In the genomic region with DNA sequence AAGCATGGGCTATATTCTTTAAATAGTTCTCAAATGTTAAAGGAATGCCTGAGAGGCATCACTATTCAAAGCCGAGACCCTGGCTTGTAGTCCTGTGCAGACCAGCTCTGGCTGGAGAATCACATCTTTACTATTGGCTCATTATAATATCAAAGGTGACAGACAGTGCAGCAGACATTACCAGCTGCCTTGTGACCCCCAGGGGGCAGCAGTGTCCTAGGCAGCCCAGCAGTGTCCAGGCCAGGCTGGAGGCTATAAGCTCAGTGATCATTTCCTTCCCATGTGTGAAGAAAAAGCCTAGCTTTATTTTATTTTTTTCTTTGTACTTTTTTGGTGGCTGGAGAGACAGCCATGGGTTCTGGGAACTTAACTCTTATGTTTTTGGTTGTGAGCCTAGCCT, we compare ENCODE assay signal across 9 mouse cellular contexts.
DNase-seq lines count a peak whose midpoint lies in the region; ATAC-seq and TF ChIP-seq lines count a peak whose summit lies in the region.
"Had no signal": no experiment of that assay in that cellular context is flagged by ENCODE, and none has a peak within 500 bp of the region (broad histone marks: within the 10 kb centered on the region; RNA-seq: fewer than 3 reads in every experiment).

No protein-coding gene starts in this region.

- peak in 1 of 2 experiments; percentile 41 for DNase-seq in layer of hippocampus, adult 2 months (ENCODE audit: low spot score in 2 of 2)
- DNase-seq in layer of hippocampus, postnatal 36 days, result no peak
- DNase-seq in heart, postnatal 10 days, result peak; percentile 71 to 79
- peak; percentile 68 for DNase-seq in limb, embryonic 11.5 days (ENCODE audit: low spot score)
- DNase-seq in thymus, adult 2 months, result peak; percentile 72

- peaks cover 4% of the 10 kb centered on the region; the same call in 1 of the 2 replicates for H3K4me1 ChIP-seq in cortical plate, adult 2 months (ENCODE audit: control insufficient read depth, insufficient read depth, low read length)
- peaks cover 28% of the 10 kb centered on the region for H3K4me1 ChIP-seq in limb, embryonic 11.5 days (ENCODE audit: control insufficient read depth, insufficient read depth, low read length)
- peaks cover 8% of the 10 kb centered on the region; the same call in 1 of the 2 replicates for H3K4me1 ChIP-seq in midbrain, embryonic 13.5 days (replicated peaks)
- no peaks in the 10 kb centered on the region for H3K4me1 ChIP-seq in thymus, adult 2 months (replicated peaks; ENCODE audit: control insufficient read depth, insufficient read depth, low read length)

- peak; percentile 73 for ATAC-seq in activated CD4-positive, CD25-positive, alpha-beta regulatory T cell, adult 4 months
- no peak for ATAC-seq in limb, embryonic 11.5 days (ENCODE audit: insufficient number of reproducible peaks, low FRiP score, low TSS enrichment, low read depth)
- peak; percentile 88 for ATAC-seq in midbrain, embryonic 13.5 days

- no peak overlapping the region for H3K9ac ChIP-seq in limb, embryonic 11.5 days (ENCODE audit: low read length)
- H3K9ac ChIP-seq in midbrain, embryonic 13.5 days (replicated peaks), result no peak overlapping the region
- H3K9ac ChIP-seq: embryonic facial prominence, embryonic 13.5 days had no signal

- H3K4me3 ChIP-seq in layer of hippocampus, adult 2 months, result no peak overlapping the region
- no peak overlapping the region for H3K4me3 ChIP-seq in cortical plate, adult 2 months (ENCODE audit: insufficient read depth, low read length)
- H3K4me3 ChIP-seq in limb, embryonic 11.5 days (ENCODE audit: low read depth, low read length), result no peak overlapping the region
- no peak overlapping the region for H3K4me3 ChIP-seq in midbrain, embryonic 13.5 days (replicated peaks)
- H3K4me3 ChIP-seq in thymus, adult 2 months (ENCODE audit: control insufficient read depth, insufficient read depth, low read length), result no peak overlapping the region
- H3K4me3 ChIP-seq: embryonic facial prominence, embryonic 13.5 days had no signal

- WGBS in limb, embryonic 11.5 days, result 63% methylated on average over 1 of the region's 1 CpGs
- 30% methylated on average over 1 of the region's 1 CpGs for WGBS in midbrain, embryonic 13.5 days
- 90% methylated on average over 1 of the region's 1 CpGs for WGBS in thymus, adult 2 months

- H3K27me3 ChIP-seq in limb, embryonic 11.5 days (ENCODE audit: control insufficient read depth, insufficient read depth, low read length), result no peaks in the 10 kb centered on the region
- no peaks in the 10 kb centered on the region for H3K27me3 ChIP-seq in midbrain, embryonic 13.5 days
- no peaks in the 10 kb centered on the region for H3K27me3 ChIP-seq in thymus, adult 2 months (ENCODE audit: control insufficient read depth, insufficient read depth, low read length)
- H3K27me3 ChIP-seq: embryonic facial prominence, embryonic 13.5 days had no signal

- no peaks in the 10 kb centered on the region for H3K9me3 ChIP-seq in limb, embryonic 11.5 days (ENCODE audit: control insufficient read depth, low read length)
- H3K9me3 ChIP-seq in midbrain, embryonic 13.5 days, result no peaks in the 10 kb centered on the region
- H3K9me3 ChIP-seq: embryonic facial prominence, embryonic 13.5 days had no signal

- peaks cover 3% of the 10 kb centered on the region for H3K36me3 ChIP-seq in limb, embryonic 11.5 days (ENCODE audit: control insufficient read depth, insufficient read depth, low read length)
- H3K36me3 ChIP-seq in midbrain, embryonic 13.5 days, result peaks cover 79% of the 10 kb centered on the region
- peaks cover 2% of the 10 kb centered on the region for H3K36me3 ChIP-seq in thymus, adult 2 months (ENCODE audit: control insufficient read depth, insufficient read depth, low read length)

- H3K4me2 ChIP-seq in limb, embryonic 11.5 days (ENCODE audit: low read depth, severe bottlenecking), result no peak overlapping the region
- H3K4me2 ChIP-seq in midbrain, embryonic 13.5 days (replicated peaks), result no peak overlapping the region
- H3K4me2 ChIP-seq: embryonic facial prominence, embryonic 13.5 days had no signal

- intact Hi-C loops in heart, postnatal 10 days (cut with DNase I), result loop anchor here (1.0 to 5.0 kb wide), 3 partner anchors 398 to 650 kb away; no protein-coding TSS in a partner anchor

- TF ChIP-seq CTCF in layer of hippocampus, adult 2 months (conservative IDR thresholded peaks at IDR 0.05), result peak; percentile 82
- TF ChIP-seq CTCF in cortical plate, adult 2 months (IDR thresholded peaks at IDR 0.05; ENCODE audit: extremely low read depth, insufficient read depth, low read length), result peak; percentile 53
- TF ChIP-seq CTCF in thymus, adult 2 months (IDR thresholded peaks at IDR 0.05; ENCODE audit: borderline replicate concordance, control insufficient read depth, extremely low read depth, insufficient read depth, low read length, poor library complexity), result peak; percentile 74

- H3K27ac ChIP-seq in layer of hippocampus, adult 2 months, result no peak overlapping the region
- no peak overlapping the region for H3K27ac ChIP-seq in cortical plate, adult 2 months (ENCODE audit: insufficient read depth, low read length)
- peak overlapping the region; percentile 54; the same call in 1 of the 2 replicates for H3K27ac ChIP-seq in limb, embryonic 11.5 days (replicated peaks; ENCODE audit: low read depth, low read length)
- H3K27ac ChIP-seq in midbrain, embryonic 13.5 days, result no peak overlapping the region
- H3K27ac ChIP-seq in thymus, adult 2 months (ENCODE audit: control insufficient read depth, insufficient read depth, low read length), result no peak overlapping the region

- no peak for TF ChIP-seq POLR2A in cortical plate, adult 2 months (IDR thresholded peaks at IDR 0.05; ENCODE audit: extremely low read depth, insufficient read depth, low read length)
- no peak for TF ChIP-seq POLR2A in thymus, adult 2 months (IDR thresholded peaks at IDR 0.05; ENCODE audit: control insufficient read depth, extremely low read depth, insufficient read depth, low read length, poor library complexity)

Comparison
In these comparisons a context has a peak if more than half of its experiments do, and no peak if none do; other contexts are left out.
1. DNase-seq: peak in heart, postnatal 10 days (2 of 2), limb, embryonic 11.5 days (single experiment) and thymus, adult 2 months (single experiment); none in layer of hippocampus, postnatal 36 days (0 of 2).
2. Peak in every context shown above with its lines, with median percentiles within 50 percentile points of each other: CTCF ChIP-seq.